Mouse (Mus musculus): ENCODE measurements around the gene Dop1b. TPM values are rescaled to one million over a fixed set of nuclear protein-coding genes. Genes with fewer than 3 reads are reported as not detected.

The Dop1b gene
- total RNA-seq, 2 experiments from 2014 or later = 25.7 to 28.5 TPM

DNA sequence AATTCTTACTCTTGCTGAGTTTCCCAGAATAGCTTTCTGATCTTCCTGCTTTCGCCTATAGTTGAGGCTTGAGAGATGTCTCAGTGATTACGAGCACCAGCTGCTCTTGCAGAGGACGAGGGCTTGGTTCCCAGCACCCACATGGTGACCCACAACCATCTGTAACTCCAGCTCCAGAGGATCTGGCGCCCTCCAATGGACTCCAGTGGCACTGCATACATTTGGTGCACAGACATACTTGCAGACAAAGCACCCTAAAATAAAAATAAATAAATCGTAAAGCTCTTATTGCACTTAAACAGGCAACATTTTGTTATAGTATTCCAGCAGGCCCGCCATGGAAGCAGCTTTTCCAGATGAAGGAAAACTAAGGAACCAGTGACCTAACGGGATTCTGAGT, 72.5 kb downstream of the Dop1b start:
- no peak for DNase-seq
- intact Hi-C loops (cut with DNase I; ENCODE audit: low total_unique reads) = no loop called here

DNA sequence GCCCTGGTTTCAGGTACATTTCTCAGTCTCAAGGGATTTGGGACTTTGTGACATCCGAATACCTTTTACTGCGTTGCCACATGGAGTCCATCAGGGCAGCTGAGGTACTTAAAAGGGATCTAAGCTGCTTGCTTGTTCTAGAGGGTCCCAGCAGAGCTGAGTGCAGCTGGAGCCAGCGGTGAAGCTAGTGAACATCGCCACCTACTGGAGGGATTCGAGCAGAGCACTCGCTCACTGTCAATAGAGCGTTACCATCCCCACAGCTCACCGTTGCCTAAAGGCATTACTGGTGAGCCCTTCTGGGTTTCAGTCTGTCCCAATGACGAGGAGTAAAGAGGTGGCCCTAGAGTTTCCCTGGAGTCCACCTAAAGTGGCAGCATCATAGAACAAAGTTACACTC, 74.1 kb downstream of the Dop1b start:
- intact Hi-C loops (cut with DNase I; ENCODE audit: low total_unique reads) = no loop called here
- peak; percentile 60 for DNase-seq

DNA sequence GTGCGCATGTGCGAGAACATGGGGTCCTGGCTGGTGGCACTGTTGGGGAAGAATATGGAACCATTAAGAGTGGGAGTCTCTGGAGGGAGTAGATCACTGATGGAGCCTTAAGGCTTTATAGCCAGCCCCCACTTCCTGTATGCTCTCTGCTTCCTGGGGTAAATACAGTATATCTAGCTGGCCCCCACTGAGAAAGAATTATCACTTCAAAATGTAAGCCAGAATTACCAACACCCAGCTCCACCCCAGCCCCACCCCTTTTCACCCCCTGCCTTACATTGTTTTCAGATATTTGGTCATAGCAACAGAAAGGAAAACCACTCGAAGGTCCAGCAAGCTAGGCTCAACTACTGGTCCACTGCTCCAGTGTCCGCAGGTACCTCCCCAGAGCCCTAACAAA, 76.7 kb downstream of the Dop1b start:
- DNase-seq = no peak
- intact Hi-C loops (cut with DNase I; ENCODE audit: low total_unique reads) = no loop called here

DNA sequence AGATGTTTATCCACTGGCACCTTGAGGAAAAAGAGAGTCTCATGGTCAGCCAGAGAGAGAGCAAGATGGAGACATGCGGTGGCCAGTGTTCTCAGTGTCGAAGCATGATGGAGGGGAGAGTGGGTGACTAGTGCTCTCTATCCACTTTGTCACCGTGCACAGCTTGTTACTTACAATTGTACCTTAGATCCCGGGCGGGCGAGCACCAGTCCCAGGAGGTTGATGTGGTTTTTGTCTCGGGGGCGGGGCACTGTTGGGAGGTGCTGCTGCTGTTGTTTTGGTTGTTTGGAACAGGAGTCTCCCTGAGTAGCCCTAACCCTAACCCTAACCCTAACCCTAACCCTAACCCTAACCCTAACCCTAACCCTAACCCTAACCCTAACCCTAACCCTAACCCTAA, 77.2 kb downstream of the Dop1b start:
- intact Hi-C loops (cut with DNase I; ENCODE audit: low total_unique reads) = no loop called here
- DNase-seq = no peak

GRCm38 (mm10) chr16:93789971-93790755, 78.5 kb downstream of the Dop1b start:
- DNase-seq = no peak
- intact Hi-C loops (cut with DNase I; ENCODE audit: low total_unique reads) = no loop called here

DNA sequence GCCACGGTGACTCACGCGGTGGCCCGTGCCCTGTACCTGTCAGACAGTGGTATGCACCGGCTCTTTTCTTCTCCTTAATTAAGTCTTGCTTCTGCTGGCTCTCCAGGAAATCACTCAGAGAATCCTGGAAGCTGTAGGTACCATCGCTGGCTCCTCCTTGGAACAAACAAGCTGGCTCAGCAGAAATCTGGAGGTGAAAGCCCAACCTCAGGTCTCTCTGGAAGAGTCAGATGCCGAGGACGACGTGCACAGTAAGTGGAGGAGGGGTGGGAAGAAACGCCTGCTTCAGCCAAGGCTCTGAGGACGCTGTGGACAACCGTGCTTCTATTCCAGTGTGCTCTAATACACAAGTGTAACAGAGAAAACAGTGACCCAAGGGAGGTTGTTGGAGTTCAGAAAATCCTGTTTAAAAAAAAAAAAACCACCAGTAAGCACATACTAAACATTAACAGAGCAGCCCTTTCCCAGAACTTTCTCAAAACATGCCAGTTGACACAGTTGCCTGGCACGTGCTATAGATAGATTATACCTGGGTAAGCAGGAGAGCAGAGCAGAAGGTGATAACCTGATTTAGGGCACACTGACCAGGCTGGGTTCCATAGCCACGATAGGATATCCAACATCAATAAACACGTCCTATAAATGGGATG, 81.4 kb downstream of the Dop1b start:
- DNase-seq = no peak
- intact Hi-C loops (cut with DNase I; ENCODE audit: low total_unique reads) = no loop called here

DNA sequence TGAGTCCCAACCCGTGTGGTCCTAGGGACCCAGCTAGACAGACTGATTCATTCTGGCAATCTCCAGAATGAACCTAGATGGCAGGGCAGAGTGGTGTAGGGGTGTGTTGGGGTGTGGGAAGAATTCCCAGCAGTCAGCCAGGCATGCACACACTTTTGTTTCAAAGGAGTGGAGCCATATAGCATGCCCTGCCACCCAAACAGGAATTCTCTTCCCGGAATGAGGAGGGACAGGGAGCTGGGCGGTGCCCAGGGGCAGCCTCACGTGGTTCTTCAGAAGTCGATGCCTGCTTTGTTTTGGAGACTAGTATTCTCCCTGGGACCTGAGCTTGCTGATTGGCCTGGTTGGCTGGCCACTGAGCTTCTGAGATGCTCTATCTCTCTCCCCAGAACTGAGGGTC, 83.1 kb downstream of the Dop1b start:
- intact Hi-C loops (cut with DNase I; ENCODE audit: low total_unique reads) = no loop called here
- DNase-seq = no peak

DNA sequence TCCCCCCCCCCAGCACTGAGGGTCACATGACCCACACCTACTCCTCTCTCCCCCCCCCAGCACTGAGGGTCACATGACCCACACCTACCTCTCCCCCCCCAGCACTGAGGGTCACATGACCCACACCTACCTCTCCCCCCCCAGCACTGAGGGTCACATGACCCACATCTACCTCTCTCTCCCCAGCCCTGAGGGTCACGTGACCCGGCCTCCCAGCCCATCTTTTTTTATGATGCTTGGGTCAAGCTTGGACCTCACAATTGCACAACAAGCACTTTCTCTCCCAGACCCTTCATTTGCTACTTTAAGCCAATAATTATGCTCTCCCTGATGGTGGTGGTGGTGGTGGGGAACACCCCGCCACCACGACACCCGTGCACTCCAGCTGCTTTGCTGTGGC, 83.7 kb downstream of the Dop1b start:
- intact Hi-C loops (cut with DNase I; ENCODE audit: low total_unique reads) = no loop called here
- no peak for DNase-seq

GRCm38 (mm10) chr16:93797021-93797840, 85.5 kb downstream of the Dop1b start:
- intact Hi-C loops (cut with DNase I; ENCODE audit: low total_unique reads) = no loop called here
- DNase-seq = peak; percentile 59

DNA sequence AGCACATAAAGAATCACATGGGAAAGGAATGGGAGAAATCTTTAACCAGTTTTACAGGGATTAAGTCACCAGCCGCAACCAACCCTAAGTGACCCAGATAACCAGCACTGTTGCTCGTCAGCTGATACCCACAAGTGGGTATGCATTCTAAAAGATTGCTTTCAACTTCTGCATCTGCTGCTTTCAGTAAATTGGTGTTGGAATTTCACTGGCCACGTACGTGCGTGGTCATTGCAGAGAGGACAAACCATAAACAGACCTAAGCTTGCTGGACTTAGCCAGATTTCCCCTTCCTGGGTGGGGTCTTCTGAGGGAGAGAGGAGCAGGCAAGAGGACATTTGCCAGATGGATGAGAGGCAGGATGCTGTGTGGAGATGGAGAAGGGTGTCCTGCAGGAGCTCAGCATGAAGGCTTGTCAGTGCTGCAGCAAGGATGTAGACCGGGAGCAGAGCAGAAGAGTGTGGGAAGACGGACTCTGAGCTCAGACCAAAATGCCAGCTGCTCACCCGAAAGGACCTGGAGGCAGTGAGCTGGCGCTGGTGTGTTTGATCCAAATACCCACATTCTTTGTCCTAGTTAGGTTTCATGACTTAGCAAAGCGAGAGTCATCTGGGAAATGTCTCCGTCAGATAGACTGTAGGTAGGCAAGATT, 86.3 kb downstream of the Dop1b start:
- no peak for DNase-seq
- intact Hi-C loops (cut with DNase I; ENCODE audit: low total_unique reads) = no loop called here

DNA sequence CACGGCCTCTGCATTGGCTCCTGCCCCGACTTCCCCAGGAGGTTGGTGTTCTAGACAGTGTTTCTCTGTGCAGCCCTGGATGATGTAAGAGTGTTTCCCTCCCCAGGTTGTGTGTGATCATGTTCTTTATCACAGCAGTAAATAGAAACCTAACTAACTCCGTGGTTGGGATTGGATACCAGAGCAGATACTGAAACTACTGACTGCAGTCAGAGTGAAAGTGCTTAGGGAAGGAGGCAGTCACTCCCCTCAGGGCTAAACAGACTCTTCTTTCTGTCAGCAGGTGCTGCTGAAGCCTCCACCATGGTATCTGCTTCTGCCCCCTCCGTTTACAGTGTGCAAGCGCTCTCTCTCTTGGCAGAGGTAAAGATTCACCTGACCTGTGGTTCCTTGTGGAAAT, 86.9 kb downstream of the Dop1b start:
- intact Hi-C loops (cut with DNase I; ENCODE audit: low total_unique reads) = no loop called here

GRCm38 (mm10) chr16:93799071-93799470, 87.4 kb downstream of the Dop1b start:
- DNase-seq = no peak
- intact Hi-C loops (cut with DNase I; ENCODE audit: low total_unique reads) = no loop called here

More for the DNA sequence above, 86.9 kb downstream of the Dop1b start:
- no peak for DNase-seq

- intact Hi-C loops (cut with DNase I; ENCODE audit: low total_unique reads) = no loop called here
- DNase-seq = no peak
These were observed 88.2 kb downstream of the Dop1b start for GRCm38 (mm10) chr16:93799936-93800335.

GRCm38 (mm10) chr16:93807167-93807566, 95.5 kb downstream of the Dop1b start:
- intact Hi-C loops (cut with DNase I; ENCODE audit: low total_unique reads) = no loop called here

GRCm38 (mm10) chr16:93807961-93808554, 96.4 kb downstream of the Dop1b start:
- intact Hi-C loops (cut with DNase I; ENCODE audit: low total_unique reads) = no loop called here
- DNase-seq = peak; percentile 72

More at GRCm38 (mm10) chr16:93807167-93807566, 95.5 kb downstream of the Dop1b start:
- DNase-seq = no peak

DNA sequence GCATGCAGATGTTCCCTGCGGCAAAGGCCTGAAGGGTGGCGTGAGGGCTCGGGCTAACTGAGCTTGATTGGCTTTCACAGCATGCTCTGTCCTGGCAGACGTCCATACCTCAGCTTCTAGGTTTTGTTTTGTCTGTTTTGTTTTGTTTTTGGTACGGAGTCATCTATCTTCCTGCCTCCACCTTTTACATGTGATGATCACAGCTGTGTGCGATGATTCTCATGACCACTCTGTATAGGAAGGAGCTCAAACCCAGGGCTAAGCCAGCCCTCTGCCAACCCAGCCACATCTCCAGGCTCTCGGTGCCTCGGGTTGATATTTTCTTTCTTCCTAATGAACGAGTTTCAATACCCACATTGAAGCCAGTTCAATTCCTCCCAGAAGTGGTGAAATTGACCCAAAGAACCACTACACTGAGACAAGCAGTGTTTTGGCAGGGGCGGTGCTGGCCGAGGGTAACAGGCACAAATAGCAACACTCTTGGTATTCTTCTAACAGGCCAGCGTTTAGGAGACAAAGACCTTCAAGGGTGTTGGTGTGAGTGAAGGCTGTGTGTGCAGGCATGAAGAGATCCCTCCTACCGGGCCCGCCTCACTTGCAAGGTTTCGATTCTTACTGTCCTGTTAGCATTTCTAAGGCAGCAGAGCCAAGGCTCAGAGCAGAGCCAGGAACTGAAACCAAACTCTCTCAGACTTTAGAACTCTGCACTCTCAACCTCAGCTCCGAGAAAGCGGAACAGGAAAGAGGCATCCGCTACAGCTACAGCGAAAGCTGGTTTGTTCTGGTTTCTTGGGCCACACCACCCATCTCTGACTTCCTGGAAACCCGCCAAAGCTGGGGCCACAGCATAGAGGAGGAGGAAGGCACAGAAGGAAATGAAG, 104.4 kb downstream of the Dop1b start:
- peak; percentile 70 for DNase-seq
- intact Hi-C loops (cut with DNase I; ENCODE audit: low total_unique reads) = no loop called here

DNA sequence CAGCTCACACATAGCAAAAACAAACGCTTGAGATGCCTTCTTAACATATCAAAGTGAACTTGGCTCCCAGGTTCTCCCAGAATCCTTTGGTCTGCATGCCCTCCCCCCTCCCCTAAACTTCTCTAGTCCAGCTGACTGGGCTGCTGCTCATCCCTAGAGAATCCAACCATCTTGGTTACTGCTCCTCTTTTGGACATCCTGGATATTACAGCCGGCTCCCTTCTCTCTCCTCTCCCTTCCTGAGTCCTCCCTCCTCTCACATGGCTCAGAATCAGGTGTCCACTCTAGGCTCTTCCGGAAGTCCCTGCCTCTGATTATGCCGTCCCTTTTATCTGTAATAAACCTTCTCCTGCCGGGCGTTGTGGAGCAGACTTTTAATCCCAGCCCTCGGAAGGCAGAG, 105.2 kb downstream of the Dop1b start:
- no peak for DNase-seq
- intact Hi-C loops (cut with DNase I; ENCODE audit: low total_unique reads) = no loop called here

GRCm38 (mm10) chr16:93817371-93817770, 105.7 kb downstream of the Dop1b start:
- intact Hi-C loops (cut with DNase I; ENCODE audit: low total_unique reads) = no loop called here
- DNase-seq = no peak

Data from gastrocnemius, postnatal 14 days (tissue).